Mouse (Mus musculus) CD8-positive naive resting alpha-beta T cell, adult 57 days (primary cell): ENCODE data around the gene Slc25a10. TPM values are rescaled to one million over a fixed set of nuclear protein-coding genes. Genes with fewer than 3 reads are reported as not detected.

Experiments used
- total RNA-seq: library from RNA; stranded (reverse); gene quantifications from one replicate; pipeline ENCODE4 v1.2.4, GENCODE M21; 2023

Gene Slc25a10
- total RNA-seq = 11.0 TPM

GRCm38 (mm10) chr11:120491317-120492023 lies at the start of gene Slc25a10:
Gene Slc25a10, plus strand, starts transcription at chr11:120491840.

DNA sequence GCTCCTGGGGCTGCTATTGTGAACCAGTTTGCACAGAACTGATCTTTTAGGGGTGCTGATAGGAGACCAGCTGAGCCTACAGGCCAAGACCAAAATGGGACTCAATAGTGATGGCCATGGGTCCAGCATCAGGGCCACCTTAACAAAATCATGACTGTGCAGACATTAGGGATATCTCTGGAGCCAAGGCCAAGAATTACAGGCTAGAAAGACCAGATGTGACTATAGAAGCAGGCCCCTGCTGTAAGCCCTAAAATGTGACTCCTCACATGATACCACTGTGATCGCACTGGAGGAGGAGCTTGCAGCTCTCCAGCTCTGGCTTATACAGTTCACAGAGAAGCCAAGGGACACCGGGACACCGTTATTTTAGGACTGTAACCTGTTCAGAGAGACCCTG lies 49.3 kb upstream of the Slc25a10 start, which contains the start of gene Tspan10:
Gene Tspan10 (plus strand): TSS at position 301 of the 400 bp plus-strand sequence.

GRCm38 (mm10) chr11:120453306-120453705 lies 38.3 kb upstream of the Slc25a10 start, which contains the start of gene Pde6g:
Gene Pde6g, minus strand, starts transcription at chr11:120453500.

DNA sequence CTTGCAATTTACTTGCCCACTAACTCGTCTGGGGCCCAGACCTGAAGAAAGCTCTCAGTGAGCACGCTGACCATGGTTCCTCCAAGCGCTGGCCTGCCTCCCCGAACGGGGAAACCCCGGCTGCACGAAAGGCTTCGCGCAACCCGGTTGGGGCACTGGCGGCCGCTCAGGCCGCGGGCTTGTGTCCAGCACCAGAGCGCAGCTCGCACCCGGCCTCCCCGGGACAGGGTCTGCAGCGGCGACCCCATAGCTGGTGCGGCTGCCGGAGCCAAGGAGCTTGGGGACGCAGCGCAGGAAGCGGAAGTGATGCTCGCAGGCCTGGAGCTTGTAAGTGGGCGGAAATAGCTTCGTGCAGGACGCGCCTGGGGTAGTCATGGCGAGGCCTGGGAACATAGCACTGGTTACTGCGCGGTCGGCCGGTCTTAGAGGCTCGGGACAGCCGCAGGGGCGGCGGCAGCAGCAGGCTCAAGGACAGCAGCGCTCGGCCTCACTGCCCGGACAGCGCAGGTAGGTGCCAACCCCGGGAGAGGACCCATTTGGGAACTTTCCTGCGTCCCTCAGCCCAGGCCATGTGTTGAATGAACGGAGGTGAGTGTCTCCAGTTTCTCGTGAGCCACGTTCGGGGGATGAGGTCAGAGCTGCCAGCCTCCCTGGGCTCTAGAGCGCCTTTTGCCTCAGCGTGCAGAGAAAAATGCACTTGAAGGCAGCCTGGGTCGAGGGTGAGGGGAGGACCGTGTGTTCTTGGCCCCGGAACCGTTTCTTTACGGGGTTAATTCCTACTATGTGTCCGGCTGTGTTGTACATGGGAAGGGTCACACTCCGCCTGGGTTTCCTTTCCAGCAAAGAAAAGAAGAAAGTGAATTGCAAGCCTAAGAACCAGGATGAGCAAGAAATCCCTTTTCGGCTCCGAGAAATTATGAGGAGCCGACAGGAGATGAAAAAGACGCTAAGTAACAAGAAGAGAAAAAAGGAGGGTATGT lies 33.6 kb upstream of the Slc25a10 start, which contains the start of the genes Oxld1 and Ccdc137:
Gene Oxld1 (minus strand): TSS at position 297 of the 980 bp plus-strand sequence.
Gene Ccdc137 (plus strand): TSS at position 344 of the 980 bp plus-strand sequence.

DNA sequence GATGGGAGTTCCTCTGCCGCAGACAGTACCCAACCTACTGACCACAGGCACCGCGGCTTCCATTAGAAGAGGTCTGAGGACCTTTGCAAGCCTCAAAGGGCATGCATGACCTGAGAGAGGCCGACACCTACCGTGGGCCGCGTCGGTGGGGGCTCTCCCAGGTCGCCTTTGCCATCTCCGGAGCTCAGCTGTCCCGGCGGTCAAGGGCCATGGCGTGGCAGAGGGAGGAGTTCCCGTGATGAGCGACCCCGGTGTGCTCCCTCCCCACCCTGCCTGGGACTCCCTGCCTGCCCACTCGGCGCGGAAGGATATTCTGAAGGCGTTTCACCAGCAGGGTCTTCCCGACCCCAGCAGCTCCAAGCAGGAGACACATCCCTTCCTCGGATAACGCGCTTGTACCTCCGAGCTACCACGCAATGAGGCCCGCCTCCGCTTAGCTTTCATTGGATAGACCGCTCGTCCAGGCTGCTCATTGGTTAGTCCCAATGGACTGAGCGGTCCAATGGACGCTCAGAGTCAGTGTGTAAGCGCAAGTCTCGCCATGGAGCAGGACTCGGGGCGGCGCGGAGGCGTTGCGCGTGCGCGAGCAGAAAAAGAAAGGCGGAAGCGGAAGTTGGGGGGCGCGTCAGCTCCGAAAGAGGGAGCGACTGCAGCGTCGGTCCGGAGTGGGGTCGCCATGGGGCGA lies 24.4 kb upstream of the Slc25a10 start, which contains the start of gene Arl16:
Gene Arl16 (minus strand): TSS at position 557 of the 685 bp plus-strand sequence.

DNA sequence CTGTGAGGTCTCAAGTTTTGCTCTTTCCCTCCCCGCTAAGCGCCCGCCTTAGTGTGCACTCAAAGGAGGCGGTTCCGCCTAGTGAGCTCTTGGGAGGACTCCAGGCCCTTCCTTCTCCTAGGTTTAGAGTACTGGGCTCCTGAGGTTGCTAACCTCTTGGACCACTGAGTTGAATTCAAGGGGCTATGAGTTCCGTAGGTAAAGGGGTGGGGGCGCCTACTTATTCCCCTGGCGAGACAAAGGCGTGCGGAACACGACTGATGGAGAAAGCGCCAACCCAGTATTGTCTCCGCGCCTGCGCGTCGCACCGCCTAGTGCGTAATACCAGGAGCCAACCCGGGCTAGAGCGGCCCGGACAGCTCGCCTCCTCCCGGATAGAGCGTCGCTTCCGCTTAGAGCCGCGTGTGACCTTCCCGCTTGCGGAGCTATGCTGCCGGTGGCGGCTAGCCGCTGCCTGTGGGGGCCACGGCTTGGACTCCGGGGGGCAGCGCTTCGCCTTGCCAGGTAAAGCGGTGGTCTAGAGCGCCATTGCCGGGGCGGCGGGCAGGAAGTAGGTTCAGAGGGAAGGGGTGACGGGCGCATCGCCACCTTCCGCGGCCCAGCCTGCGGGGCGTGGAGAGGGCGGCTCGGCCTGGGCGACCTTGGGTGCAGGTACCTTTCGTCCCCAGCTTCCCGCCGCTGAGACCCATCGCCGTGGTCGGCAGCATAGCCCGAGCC lies 7.2 kb upstream of the Slc25a10 start, which contains the start of gene Mrpl12:
Gene Mrpl12 (plus strand): TSS at position 349 of the 717 bp plus-strand sequence.

GRCm38 (mm10) chr11:120530085-120530964 lies 38.7 kb downstream of the Slc25a10 start, which contains the start of gene Gcgr:
Gene Gcgr, plus strand, starts transcription at chr11:120530699.

Other genes starting within 250 kb of the Slc25a10 start
- gene Actg1, start 143.3 kb upstream of the Slc25a10 start, total RNA-seq = 1,479 TPM
- gene Fscn2, start 130.3 kb upstream of the Slc25a10 start, total RNA-seq = not detected
- gene Faap100, start 113.1 kb upstream of the Slc25a10 start, total RNA-seq = 19.7 TPM
- 45.7 TPM for gene Nploc4, start 54.1 kb upstream of the Slc25a10 start, total RNA-seq
- gene Tspan10, start 49.2 kb upstream of the Slc25a10 start, total RNA-seq = 14.2 TPM
- gene Pde6g, start 38.3 kb upstream of the Slc25a10 start, total RNA-seq = 0.77 TPM
- 2.9 TPM for gene Oxld1, start 33.8 kb upstream of the Slc25a10 start, total RNA-seq
- 28.4 TPM for gene Ccdc137, start 33.7 kb upstream of the Slc25a10 start, total RNA-seq
- gene Arl16, start 24.2 kb upstream of the Slc25a10 start, total RNA-seq = 10.8 TPM
- 36.0 TPM for gene Mrpl12, start 7.2 kb upstream of the Slc25a10 start, total RNA-seq
- gene Gcgr, start 38.9 kb downstream of the Slc25a10 start, total RNA-seq = not detected
- 41.2 TPM for gene Mcrip1, start 57.9 kb downstream of the Slc25a10 start, total RNA-seq
- gene Ppp1r27, start 59.3 kb downstream of the Slc25a10 start, total RNA-seq = not detected
- gene P4hb, start 81.4 kb downstream of the Slc25a10 start, total RNA-seq = 159 TPM
- 371 TPM for gene Arhgdia, start 89.8 kb downstream of the Slc25a10 start, total RNA-seq
- gene Alyref, start 106.5 kb downstream of the Slc25a10 start, total RNA-seq = 93.3 TPM
- 84.8 TPM for gene Anapc11, start 106.6 kb downstream of the Slc25a10 start, total RNA-seq
- 3.2 TPM for gene Npb, start 116.6 kb downstream of the Slc25a10 start, total RNA-seq
- gene Pcyt2, start 126.1 kb downstream of the Slc25a10 start, total RNA-seq = 121 TPM
- 126 TPM for gene Sirt7, start 133.4 kb downstream of the Slc25a10 start, total RNA-seq
- gene Mafg, start 141.8 kb downstream of the Slc25a10 start, total RNA-seq = 28.8 TPM
- 1.9 TPM for gene Pycr1, start 151.9 kb downstream of the Slc25a10 start, total RNA-seq
- gene Myadml2, start 156.3 kb downstream of the Slc25a10 start, total RNA-seq = not detected
- gene Notum, start 169.3 kb downstream of the Slc25a10 start, total RNA-seq = not detected
- 104 TPM for gene Aspscr1, start 181.1 kb downstream of the Slc25a10 start, total RNA-seq
- 33.8 TPM for gene Cenpx, start 221.9 kb downstream of the Slc25a10 start, total RNA-seq
- 28.8 TPM for gene Lrrc45, start 222.1 kb downstream of the Slc25a10 start, total RNA-seq
- gene Rac3, start 229.6 kb downstream of the Slc25a10 start, total RNA-seq = 1.7 TPM
- gene Dcxr, start 235.4 kb downstream of the Slc25a10 start, total RNA-seq = not detected
- gene Cbr2, start 240.3 kb downstream of the Slc25a10 start, total RNA-seq = not detected